Mouse (Mus musculus) embryonic facial prominence, embryonic 12.5 days (tissue): ENCODE measurements around the gene Nfkbia. TPM values are rescaled to one million over a fixed set of nuclear protein-coding genes. Genes with fewer than 3 reads are reported as not detected.

ENCODE experiments used
- ATAC-seq: fragments of 200-750 bp; cut with Nextera tagmentation; 2 replicates; pipeline ENCODE4 v1.8.0; 2017; ENCODE audit not compliant: insufficient number of reproducible peaks, insufficient read depth, low FRiP score, low TSS enrichment
- H3K27ac ChIP-seq: fragments of 300-500 bp; sonication (generic); 2 replicates; pipeline ENCODE4 v1.5.1; 2016; ENCODE audit warnings: mild to moderate bottlenecking
- H3K27me3 ChIP-seq: fragments of 300-500 bp; sonication (generic); 2 replicates; pipeline ENCODE4 v1.6.1; 2016; ENCODE audit warnings: mild to moderate bottlenecking, moderate library complexity
- H3K36me3 ChIP-seq: fragments of 300-500 bp; sonication (generic); 2 replicates; pipeline ENCODE4 v1.6.1; 2016; ENCODE audit warnings: mild to moderate bottlenecking
- H3K4me1 ChIP-seq: fragments of 300-500 bp; sonication (generic); 2 replicates; pipeline ENCODE4 v1.6.1; 2016
- H3K4me2 ChIP-seq: fragments of 300-500 bp; sonication (generic); replicated peaks from 2 replicates; pipeline ENCODE4 v1.6.1; 2016; ENCODE audit warnings: mild to moderate bottlenecking, moderate library complexity
- H3K4me3 ChIP-seq: fragments of 300-500 bp; sonication (generic); 2 replicates; pipeline ENCODE4 v1.5.1; 2016; ENCODE audit warnings: mild to moderate bottlenecking
- H3K9ac ChIP-seq: fragments of 300-500 bp; sonication (generic); 2 replicates; pipeline ENCODE4 v1.6.1; 2016; ENCODE audit warnings: mild to moderate bottlenecking, moderate library complexity
- H3K9me3 ChIP-seq: fragments of 300-500 bp; sonication (generic); 2 replicates; pipeline ENCODE4 v1.6.1; 2016; ENCODE audit warnings: mild to moderate bottlenecking, moderate library complexity
- WGBS: fragments of 180-500 bp; shearing (Covaris S2); methylation state at CpG from one replicate; pipeline ENCODE4 v1.1.7; 2016; 5-methylcytosine and 5-hydroxymethylcytosine counted together
- polyA plus RNA-seq: library from polyadenylated mRNA; unstranded; fragments of >200 nt; fragmentation: Nextera tagmentation; extraction: Ambion mirVana; gene quantifications from 2 replicates; pipeline ENCODE4 v1.2.1, GENCODE M21; 2016

Nfkbia gene
- polyA plus RNA-seq, 1 experiment from 2014 or later = 78.3 TPM

GRCm38 (mm10) chr12:55473250-55474208 is 18.9 kb downstream of the Nfkbia start:
- WGBS = 28% methylated on average over 8 of the region's 8 CpGs
- Histone ChIP-seq H3K27me3 (no peaks in the 10 kb centered on the region), H3K9ac (no peak overlapping the region), H3K9me3 (no peaks in the 10 kb centered on the region), H3K36me3 (no peaks in the 10 kb centered on the region), H3K4me2 (no peak overlapping the region), H3K4me1 (peaks cover 14% of the 10 kb centered on the region; the same call in 1 of the 2 replicates), H3K27ac (no peak overlapping the region), H3K4me3 (no peak overlapping the region)
- ATAC-seq = no peak

DNA sequence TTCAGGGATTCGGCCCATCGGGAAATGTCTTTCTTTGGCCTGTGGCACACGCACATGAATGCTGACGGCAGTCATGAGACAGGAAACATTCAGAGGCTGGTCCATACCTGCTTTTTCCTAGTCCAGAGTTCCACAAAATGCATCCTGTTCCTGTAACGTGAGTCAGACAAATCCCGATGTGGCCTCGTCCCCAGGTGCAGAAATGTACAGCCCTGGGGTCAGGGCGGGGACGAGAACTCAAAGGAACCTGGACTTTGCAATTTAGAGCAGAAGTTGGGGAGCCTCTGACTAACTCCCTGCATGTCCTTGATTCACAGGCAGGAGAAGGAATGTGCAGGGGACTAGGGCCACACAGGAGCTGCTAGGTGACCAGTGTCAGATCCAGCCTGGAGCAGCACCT is 21.1 kb downstream of the Nfkbia start:
- H3K4me2 ChIP-seq = no peak overlapping the region
- no peaks in the 10 kb centered on the region for H3K36me3 ChIP-seq
- no peaks in the 10 kb centered on the region for H3K27me3 ChIP-seq
- no peak overlapping the region for H3K9ac ChIP-seq
- H3K27ac ChIP-seq = no peak overlapping the region
- no peak for ATAC-seq
- peaks cover 14% of the 10 kb centered on the region; the same call in 1 of the 2 replicates for H3K4me1 ChIP-seq
- H3K9me3 ChIP-seq = no peaks in the 10 kb centered on the region
- H3K4me3 ChIP-seq = no peak overlapping the region
- WGBS = 77% methylated on average over 9 of the region's 9 CpGs

- peaks cover 15% of the 10 kb centered on the region; the same call in 1 of the 2 replicates for H3K4me1 ChIP-seq
- ATAC-seq = no peak
- 23% methylated on average over 5 of the region's 5 CpGs for WGBS
Observed at GRCm38 (mm10) chr12:55470442-55470841, 22.0 kb downstream of the Nfkbia start.

DNA sequence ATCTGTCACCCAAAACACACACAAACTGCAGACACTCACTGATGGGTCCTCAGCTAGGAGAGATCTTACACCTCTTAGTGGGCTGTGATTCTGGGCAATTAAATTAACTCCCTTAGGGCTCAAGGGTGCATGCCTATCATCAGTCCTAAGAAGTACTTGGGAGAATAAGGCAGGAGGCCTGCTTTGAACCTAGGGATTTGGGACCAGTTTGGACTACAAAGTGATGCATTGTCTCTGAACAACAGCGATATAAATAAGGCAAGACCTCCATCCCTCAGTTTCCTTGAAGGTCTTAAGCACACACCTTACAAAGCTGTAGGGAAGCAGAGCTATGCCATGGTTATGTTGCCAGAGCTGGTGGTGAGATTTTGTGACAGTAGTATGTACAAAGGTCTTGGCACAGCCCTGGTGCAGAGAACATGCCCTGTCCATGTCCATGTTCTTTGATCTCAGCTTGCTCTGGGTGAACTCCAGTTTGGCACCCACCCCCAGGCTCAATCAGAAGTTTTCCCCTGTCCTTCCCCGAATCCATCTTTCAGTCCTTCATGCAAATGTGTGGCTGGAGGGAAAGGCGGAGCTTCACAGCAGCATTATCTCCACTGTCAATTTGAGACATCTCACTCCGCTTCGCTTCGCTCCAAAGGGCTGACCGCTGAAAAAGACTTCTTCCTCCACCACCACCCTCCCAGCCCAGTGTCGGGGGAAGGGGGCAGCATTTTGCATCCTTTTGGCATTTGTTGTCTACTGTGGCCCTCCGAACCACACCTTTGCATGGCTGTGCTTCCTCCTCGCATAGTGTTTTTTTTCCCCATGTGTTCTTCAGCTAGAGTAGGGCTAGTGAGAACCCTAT is 24.9 kb downstream of the Nfkbia start:
- Histone ChIP-seq H3K27ac (no peak overlapping the region), H3K36me3 (no peaks in the 10 kb centered on the region), H3K27me3 (no peaks in the 10 kb centered on the region), H3K9me3 (no peaks in the 10 kb centered on the region), H3K4me1 (peaks cover 34% of the 10 kb centered on the region), H3K4me2 (no peak overlapping the region), H3K4me3 (no peak overlapping the region), H3K9ac (no peak overlapping the region)
- ATAC-seq = no peak
- 56% methylated on average over 10 of the region's 10 CpGs for WGBS

More at GRCm38 (mm10) chr12:55470442-55470841, 22.0 kb downstream of the Nfkbia start:
- Histone ChIP-seq H3K27ac (no peak overlapping the region; the same call in 1 of the 2 replicates), H3K9ac (no peak overlapping the region), H3K9me3 (no peaks in the 10 kb centered on the region), H3K4me3 (no peak overlapping the region), H3K27me3 (no peaks in the 10 kb centered on the region), H3K4me2 (no peak overlapping the region), H3K36me3 (no peaks in the 10 kb centered on the region)

- Histone ChIP-seq H3K27me3 (no peaks in the 10 kb centered on the region), H3K9ac (no peak overlapping the region), H3K9me3 (no peaks in the 10 kb centered on the region), H3K36me3 (no peaks in the 10 kb centered on the region), H3K4me2 (no peak overlapping the region), H3K4me1 (peaks cover 39% of the 10 kb centered on the region), H3K27ac (no peak overlapping the region), H3K4me3 (no peak overlapping the region)
- no peak for ATAC-seq
- 77% methylated on average over 5 of the region's 5 CpGs for WGBS
Observed at GRCm38 (mm10) chr12:55466816-55467215, 25.6 kb downstream of the Nfkbia start.

- Histone ChIP-seq H3K4me3 (no peak overlapping the region), H3K4me1 (peaks cover 45% of the 10 kb centered on the region), H3K27me3 (no peaks in the 10 kb centered on the region), H3K27ac (no peak overlapping the region), H3K9ac (no peak overlapping the region), H3K4me2 (no peak overlapping the region), H3K36me3 (no peaks in the 10 kb centered on the region), H3K9me3 (no peaks in the 10 kb centered on the region)
- WGBS = 61% methylated on average over 7 of the region's 7 CpGs
- ATAC-seq = no peak
Observed at GRCm38 (mm10) chr12:55466088-55466701, 26.3 kb downstream of the Nfkbia start.

DNA sequence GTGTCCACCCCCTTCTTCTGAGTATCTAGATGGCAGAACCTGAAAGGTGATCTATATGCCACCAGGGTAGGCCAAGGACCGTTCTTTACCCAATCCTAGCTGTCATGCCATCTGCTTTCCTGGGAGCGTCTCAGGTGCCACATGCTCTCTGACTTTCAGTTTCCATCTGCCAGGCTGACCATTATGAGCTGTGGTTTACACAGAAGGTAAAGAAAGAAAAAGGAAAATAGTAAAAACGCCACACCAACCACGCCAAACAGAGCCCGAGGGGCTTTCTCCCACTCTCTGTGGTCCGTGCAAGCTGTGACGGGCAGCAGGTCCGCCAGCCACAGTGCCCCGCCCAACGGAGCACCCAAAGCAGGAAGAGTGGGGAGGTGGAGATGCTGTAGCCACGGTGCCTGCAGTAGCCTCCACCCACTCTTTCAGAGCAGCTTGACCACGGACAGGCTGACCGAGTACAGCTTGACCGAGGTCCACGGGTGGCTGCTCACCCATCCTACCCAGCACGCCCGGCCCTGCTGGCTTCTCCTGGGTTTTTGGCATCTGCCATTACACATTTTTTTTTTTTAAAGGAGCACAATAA is 27.0 kb downstream of the Nfkbia start:
- WGBS = 81% methylated on average over 17 of the region's 17 CpGs
- H3K36me3 ChIP-seq = no peaks in the 10 kb centered on the region

GRCm38 (mm10) chr12:55464846-55465361 is 27.5 kb downstream of the Nfkbia start:
- H3K27ac ChIP-seq = peak overlapping the region; percentile 80

More for the DNA sequence above, 27.0 kb downstream of the Nfkbia start:
- ATAC-seq = no peak
- peak overlapping the region; percentile 80; the same call in 1 of the 2 replicates for H3K27ac ChIP-seq
- no peak overlapping the region for H3K4me3 ChIP-seq
- no peak overlapping the region for H3K9ac ChIP-seq
- peaks cover 48% of the 10 kb centered on the region for H3K4me1 ChIP-seq
- H3K27me3 ChIP-seq = no peaks in the 10 kb centered on the region
- H3K4me2 ChIP-seq = no peak overlapping the region
- H3K9me3 ChIP-seq = no peaks in the 10 kb centered on the region

DNA sequence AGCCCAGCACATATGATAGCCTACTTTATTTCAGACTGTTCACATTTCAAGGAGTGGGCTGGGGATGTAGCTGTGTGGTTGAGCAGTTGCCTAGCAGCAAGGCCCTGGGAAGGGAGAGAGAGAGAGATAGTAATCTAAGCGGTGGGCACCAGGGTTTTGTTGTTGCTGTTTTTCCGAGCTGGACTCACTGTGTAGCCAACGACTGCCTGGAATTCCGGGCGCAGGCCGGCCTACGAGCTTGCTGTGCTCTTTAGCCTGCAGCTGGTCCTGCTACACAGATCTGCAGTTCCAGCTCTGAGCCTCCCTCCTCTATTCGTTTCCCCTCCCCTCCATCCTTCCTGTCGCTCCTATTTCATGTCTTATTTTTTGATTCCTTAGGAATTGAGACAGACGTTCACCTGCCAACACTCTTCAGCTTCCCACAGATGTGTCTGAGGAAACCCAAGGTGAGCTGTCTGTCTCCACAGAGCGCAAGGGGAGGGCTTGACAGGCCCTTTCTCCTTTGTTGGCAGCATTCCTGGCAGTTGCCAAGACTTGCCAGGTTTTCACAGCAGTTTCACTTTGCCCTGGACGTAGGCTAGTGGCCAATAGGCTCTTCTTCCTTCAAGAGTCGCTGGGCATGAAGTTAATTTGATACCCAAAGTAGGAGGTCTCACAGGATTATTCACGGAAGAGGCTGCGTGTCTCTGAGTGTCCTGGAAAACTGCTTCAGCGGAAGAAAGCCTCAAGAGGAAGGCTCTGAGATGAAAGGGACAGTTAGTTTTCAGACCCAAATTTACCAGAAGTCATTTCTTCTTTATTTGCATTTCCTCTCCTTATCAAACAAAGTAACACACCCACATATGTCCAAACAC is 28.2 kb downstream of the Nfkbia start:
- Histone ChIP-seq H3K27ac (peak overlapping the region; percentile 80), H3K9ac (0 out of 2 replicates have a peak overlapping the region, but pooled peaks have one; percentile 2), H3K27me3 (no peaks in the 10 kb centered on the region), H3K9me3 (no peaks in the 10 kb centered on the region), H3K4me3 (no peak overlapping the region), H3K4me2 (peak overlapping the region; percentile 18), H3K36me3 (no peaks in the 10 kb centered on the region), H3K4me1 (peaks cover 43% of the 10 kb centered on the region)
- WGBS = 23% methylated on average over 16 of the region's 16 CpGs
- peak; percentile 63 for ATAC-seq

More at GRCm38 (mm10) chr12:55464846-55465361, 27.5 kb downstream of the Nfkbia start:
- Histone ChIP-seq H3K36me3 (no peaks in the 10 kb centered on the region), H3K4me3 (no peak overlapping the region), H3K9me3 (no peaks in the 10 kb centered on the region), H3K27me3 (no peaks in the 10 kb centered on the region), H3K9ac (no peak overlapping the region), H3K4me2 (no peak overlapping the region), H3K4me1 (peaks cover 43% of the 10 kb centered on the region)
- no peak for ATAC-seq
- 57% methylated on average over 14 of the region's 14 CpGs for WGBS

GRCm38 (mm10) chr12:55463087-55463486 is 29.4 kb downstream of the Nfkbia start:
- Histone ChIP-seq H3K27ac (peak overlapping the region; percentile 64), H3K4me2 (no peak overlapping the region), H3K9me3 (no peaks in the 10 kb centered on the region), H3K27me3 (no peaks in the 10 kb centered on the region), H3K36me3 (no peaks in the 10 kb centered on the region), H3K9ac (no peak overlapping the region), H3K4me1 (peaks cover 43% of the 10 kb centered on the region), H3K4me3 (no peak overlapping the region)
- ATAC-seq = no peak
- 79% methylated on average over 5 of the region's 5 CpGs for WGBS
